Mouse (Mus musculus) gastrocnemius, adult 2 months (tissue): ENCODE results near the gene Lrsam1. TPM values are rescaled to one million over a fixed set of nuclear protein-coding genes. Genes with fewer than 3 reads are reported as not detected.
A peak's percentile ranks its signal among the peaks of the same experiment; 100 is the strongest.

Experiments used
- DNase-seq: peaks from one replicate; pipeline ENCODE4 v3.0.0; 2022
- H3K27ac ChIP-seq: fragments of 200-600 bp; 2 replicates; pipeline ENCODE4 v1.8.1; 2022; ENCODE audit warnings: mild to moderate bottlenecking
- H3K4me3 ChIP-seq: fragments of 200-600 bp; 2 replicates; pipeline ENCODE4 v1.8.1; 2022; ENCODE audit warnings: mild to moderate bottlenecking, moderate library complexity
- CTCF ChIP-seq: fragments of 200-600 bp; IDR thresholded peaks from 2 replicates; pipeline ENCODE4 v1.8.1; 2022; ENCODE audit warnings: antibody characterized with exemption, mild to moderate bottlenecking, moderate library complexity
- intact Hi-C: fragments of 180-260 bp; cut with DNase I; formaldehyde crosslinking; loops from one replicate; pipeline ENCODE4 v1.15.1; 2025
- total RNA-seq, 2 experiments: library from RNA; stranded (reverse); gene quantifications; 2 replicates each; pipeline ENCODE4 v1.2.3; 2021

Lrsam1 gene
- total RNA-seq, 2 experiments from 2014 or later = 9.9 to 14.1 TPM

DNA sequence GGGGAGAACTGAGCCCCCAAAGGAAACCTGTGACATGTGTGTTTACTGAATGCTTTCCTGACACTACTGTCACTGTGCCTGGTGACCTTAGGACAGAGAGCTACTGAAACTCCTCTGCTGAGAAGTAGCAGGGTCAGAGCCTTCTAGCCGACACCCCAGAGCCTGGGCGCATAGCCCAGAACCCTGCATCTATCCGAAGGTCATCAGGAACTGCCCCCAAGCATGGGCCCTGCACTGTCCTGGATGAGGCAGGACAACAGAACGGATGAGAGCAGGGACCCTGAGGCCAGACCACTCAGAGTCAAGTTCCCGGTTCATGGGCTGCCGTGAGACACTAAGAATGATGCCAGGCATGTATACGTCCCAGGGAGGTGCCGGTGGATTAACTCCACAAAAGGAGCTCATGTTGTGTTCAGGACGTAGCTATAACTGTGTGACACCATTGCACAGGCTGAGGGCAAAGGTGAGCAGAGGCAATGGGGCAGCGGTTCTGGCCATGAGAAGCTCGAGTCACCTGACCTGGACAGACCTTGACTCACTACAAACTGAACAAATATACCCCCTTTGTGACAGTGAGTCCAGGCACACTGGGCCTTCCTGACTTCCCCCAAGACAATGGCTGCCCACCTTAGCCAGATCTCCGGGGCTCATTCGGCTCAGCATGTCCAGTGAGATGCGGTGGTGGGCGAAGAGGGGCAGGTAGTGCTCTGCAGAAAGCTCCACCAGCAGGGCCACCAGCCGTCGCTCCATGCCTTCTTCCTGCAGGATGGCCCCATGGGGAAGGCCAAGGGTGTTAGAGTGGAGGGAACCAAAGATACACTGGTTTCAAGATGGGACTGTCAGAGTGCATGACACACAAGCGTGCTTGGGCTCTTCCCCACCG is 32.2 kb downstream of the Lrsam1 start:
- no peak overlapping the region for H3K27ac ChIP-seq
- intact Hi-C loops = loop anchor here (2.0 kb wide), 1 partner anchor 64 kb away; no protein-coding TSS in a partner anchor
- TF ChIP-seq CTCF = no peak
- H3K4me3 ChIP-seq = no peak overlapping the region
- DNase-seq = no peak

DNA sequence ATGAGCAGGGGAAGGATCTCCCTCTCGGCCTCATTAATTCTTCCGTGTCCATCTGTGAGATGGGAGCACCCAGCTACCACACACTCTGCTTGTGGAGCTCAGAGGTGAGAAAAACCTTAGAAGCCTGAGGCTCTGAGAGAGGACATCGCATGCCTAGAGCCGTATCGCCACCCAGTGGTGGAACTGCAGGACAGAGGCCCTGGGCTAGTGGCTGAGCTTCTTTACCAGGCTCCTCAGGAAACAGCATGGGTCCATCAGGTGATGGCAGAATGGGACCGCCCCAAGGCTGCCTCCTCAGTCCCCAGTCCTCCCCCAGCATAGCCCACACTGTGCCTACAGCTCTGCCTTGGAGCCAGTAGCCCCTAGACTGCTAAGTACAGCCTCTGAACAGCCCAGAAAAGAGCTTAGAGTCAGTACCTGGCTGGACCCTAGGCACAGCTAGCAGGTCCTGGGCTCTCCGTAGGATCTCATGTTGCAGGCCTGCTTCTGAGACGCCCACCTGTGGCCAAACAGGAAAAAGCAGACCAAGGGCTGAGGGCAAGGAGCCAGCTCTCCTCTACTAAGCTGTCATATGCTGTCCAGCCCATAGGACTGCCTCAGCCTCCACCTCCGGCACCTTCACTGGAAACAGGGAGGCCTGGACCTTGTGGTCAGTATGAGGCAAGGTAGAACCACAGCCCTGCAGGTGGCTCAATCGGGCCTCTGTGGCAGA is 33.0 kb downstream of the Lrsam1 start:
- no peak overlapping the region for H3K4me3 ChIP-seq
- TF ChIP-seq CTCF = peak; percentile 89
- H3K27ac ChIP-seq = peak overlapping the region; percentile 43; the same call in 1 of the 2 replicates
- DNase-seq = peak; percentile 86
- intact Hi-C loops = loop anchor here (2.0 kb wide), 1 partner anchor 64 kb away; no protein-coding TSS in a partner anchor

DNA sequence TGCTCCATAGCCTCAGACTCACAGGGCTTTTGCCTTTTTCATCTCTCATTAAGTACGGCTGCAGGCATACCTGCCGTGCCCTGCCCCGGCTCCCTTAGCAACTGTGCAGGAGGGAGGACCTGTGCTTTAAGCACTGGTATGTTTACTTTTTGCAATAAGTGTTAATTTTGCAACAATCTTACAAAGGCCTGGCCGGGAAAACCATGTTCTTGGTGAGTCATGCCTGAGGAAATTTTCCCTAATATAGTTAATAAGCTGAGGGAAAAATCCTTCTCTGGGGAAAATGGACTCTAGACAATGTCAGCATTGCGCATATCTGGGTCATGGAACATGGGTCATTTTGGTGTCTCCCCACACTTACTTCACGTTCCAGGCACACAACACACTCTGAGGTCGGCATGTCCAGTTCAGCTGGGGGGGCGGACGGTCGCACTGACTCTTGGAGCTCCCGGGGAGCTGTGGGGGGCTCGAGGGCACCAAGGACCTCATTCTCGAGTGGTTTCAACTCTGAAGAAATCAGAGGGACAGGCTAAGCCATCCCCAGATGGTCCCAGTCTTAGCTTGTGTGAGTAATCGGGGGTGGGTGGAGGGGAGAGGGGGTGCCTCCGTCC is 33.7 kb downstream of the Lrsam1 start:
- TF ChIP-seq CTCF = no peak
- peak overlapping the region; percentile 43; the same call in 1 of the 2 replicates for H3K27ac ChIP-seq
- intact Hi-C loops = loop anchor here (1.0 to 2.0 kb wide), 2 partner anchors 63 to 67 kb away; no protein-coding TSS in a partner anchor
- no peak for DNase-seq
- H3K4me3 ChIP-seq = no peak overlapping the region

DNA sequence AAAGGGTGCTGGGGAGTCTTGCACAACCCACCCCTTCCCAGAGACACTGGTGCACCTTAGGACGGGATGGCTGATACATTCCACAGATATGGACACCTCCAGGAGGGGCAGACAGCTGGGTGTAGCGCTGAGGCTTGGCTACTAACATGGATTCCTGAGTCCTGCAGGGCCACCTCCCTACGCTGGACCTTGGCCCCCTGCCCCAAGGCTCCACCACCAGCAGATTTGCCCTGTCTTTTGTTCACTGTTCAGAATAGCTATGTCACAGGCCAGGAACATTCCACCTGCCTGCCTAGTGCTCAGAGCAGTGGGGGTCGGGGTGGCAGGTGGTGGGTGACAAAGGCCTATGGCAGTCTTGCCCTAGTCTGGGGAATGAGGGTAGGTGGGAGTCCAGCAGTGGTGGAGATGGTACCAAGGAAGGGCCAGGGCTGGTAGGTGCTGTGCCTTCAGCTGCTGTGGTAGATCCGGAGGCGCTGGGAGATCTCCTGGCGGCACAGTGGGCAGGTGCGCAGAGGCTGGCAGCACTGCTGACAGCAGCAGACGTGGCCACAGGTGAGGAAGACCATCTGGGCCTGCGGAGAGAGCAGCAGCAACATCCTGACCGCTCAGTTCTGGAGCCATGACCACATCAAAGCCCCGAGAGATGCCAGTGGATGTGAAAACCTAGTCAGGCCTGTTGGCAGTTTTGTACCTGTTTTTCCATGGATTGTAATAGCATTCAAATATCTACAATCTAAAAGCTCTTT is 34.9 kb downstream of the Lrsam1 start:
- no peak for DNase-seq
- TF ChIP-seq CTCF = no peak
- H3K4me3 ChIP-seq = no peak overlapping the region
- H3K27ac ChIP-seq = no peak overlapping the region
- intact Hi-C loops = loop anchor here (1.0 kb wide), 1 partner anchor 66 kb away; no protein-coding TSS in a partner anchor

DNA sequence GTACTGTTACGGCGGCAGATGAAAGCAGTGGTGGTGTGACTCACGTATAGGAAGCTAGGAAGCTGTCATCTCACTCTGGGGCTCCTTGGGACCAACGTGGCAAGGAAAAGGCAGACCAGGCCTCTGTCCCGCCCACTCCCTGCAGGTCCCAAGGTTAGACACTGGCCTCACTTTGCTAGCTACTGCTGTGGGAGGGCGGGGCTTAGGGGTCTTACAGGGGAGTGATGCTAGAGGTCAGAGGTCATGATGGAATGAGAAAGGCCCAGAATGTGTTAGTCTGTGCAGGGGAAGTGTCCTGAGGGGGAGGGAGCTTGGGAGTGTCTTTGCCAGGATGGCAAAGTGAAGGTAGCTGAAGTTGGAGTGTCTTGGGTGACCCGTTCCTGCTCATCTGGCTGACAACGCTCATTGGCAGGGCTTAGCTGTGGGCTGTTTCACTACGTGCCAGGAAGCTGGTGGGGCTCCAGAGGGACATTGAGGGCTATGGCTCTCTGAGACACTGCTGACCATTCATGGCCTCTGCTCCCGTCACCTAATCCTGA is 37.0 kb downstream of the Lrsam1 start:
- Histone ChIP-seq H3K4me3 (no peak overlapping the region), H3K27ac (no peak overlapping the region)
- intact Hi-C loops = no loop called here
- DNase-seq = no peak
- no peak for TF ChIP-seq CTCF

DNA sequence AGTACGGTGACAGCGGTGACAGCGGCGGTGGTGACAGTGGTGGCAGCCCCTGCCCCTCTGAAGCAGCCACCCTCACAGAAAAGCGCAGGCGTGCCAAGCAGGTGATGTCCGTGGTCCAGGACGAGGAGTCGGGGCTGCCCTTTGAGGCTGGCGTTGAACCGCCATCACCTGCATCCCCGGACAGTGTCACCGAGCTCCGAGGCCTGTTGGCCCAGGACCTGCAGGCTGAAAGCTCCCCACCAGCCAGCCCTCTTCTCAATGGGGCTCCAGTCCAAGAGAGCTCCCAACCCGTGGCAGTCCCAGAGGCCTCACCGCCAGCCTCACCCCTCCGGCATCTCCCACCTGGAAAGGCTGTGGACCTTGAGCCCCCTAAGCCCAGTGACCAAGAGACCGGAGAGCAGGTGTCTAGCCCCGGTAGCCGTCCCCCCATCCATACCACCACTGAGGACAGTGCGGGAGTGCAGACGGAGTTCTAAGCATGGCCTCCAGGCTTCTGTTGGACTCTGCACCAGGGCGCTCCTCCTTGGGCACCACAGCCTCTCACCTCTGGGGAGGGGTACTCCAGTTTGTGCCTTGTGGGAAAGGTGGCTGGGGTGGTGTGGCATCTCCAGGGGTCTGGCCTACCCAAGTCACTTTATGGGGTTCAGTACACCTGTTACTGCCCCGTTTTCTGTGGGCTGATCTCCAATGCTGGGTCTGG is 37.7 kb downstream of the Lrsam1 start:
- no peak overlapping the region for H3K27ac ChIP-seq
- TF ChIP-seq CTCF = no peak
- H3K4me3 ChIP-seq = no peak overlapping the region
- no peak for DNase-seq
- intact Hi-C loops = no loop called here

DNA sequence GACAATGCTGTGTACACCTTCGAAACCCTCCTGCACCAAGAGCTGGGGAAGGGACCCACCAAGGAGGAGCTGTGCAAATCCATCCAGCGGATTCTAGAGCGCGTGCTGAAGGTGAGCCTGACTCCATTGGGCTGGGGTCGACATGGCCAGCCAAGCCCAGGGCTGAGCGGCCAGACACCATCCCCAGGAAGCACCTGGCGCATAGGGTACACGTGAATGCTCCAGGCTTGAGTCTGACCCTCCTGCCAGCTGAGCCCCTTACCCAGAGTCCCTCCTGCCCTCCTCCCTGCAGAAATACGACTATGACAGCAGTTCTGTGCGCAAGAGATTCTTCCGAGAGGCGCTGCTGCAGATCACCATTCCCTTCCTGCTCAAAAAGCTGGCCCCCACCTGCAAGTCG is 38.9 kb downstream of the Lrsam1 start:
- Histone ChIP-seq H3K27ac (no peak overlapping the region), H3K4me3 (no peak overlapping the region)
- DNase-seq = no peak
- no peak for TF ChIP-seq CTCF
- intact Hi-C loops = no loop called here

DNA sequence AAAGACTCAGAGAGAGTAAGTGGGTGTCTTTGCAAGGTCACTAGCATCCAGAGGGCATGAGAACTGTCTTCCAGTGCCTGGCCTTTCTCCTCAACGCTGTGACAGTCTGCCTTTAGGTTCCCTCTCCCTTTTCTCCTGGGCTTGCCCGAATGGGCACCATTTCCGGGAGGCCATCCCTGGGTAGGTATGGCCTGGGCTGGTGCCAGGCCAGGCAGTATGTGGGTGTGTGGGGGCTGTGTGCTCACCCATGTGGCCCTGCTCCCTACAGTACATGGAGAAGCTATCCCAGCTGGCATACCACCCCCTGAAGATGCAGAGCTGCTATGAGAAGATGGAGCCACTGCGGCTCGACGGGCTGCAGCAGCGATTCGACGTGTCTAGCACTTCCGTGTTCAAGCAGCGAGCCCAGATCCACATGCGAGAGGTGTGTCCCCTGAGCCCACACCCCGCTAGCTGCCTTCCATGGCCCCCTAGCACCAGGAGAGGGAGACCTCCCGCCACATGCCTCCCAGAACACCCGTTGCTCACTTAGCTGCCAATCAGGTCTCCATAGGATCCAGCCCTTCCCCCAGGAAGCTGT is 39.5 kb downstream of the Lrsam1 start:
- Histone ChIP-seq H3K4me3 (no peak overlapping the region), H3K27ac (no peak overlapping the region)
- no peak for DNase-seq
- no peak for TF ChIP-seq CTCF
- intact Hi-C loops = no loop called here

DNA sequence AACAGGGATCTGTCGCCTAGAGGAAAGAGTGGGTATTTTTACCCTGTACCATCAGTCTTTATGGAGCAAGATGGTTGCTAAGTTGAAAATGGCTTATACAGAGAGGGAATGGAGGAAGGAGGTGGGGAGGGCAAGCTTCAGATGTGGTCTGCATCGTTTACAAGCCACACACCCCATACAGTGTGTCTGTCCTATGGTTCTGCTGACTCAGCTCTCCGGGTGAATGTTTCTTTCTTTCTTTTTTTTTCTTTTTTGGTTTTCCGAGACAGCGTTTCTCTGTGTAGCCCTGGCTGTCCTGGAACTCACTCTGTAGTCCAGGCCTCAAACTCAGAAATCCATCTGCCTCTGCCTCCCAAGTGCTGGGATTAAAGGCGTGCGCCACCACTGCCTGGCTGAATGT is 40.2 kb downstream of the Lrsam1 start:
- no peak for TF ChIP-seq CTCF
- DNase-seq = no peak
- intact Hi-C loops = no loop called here
- Histone ChIP-seq H3K27ac (no peak overlapping the region), H3K4me3 (no peak overlapping the region)

DNA sequence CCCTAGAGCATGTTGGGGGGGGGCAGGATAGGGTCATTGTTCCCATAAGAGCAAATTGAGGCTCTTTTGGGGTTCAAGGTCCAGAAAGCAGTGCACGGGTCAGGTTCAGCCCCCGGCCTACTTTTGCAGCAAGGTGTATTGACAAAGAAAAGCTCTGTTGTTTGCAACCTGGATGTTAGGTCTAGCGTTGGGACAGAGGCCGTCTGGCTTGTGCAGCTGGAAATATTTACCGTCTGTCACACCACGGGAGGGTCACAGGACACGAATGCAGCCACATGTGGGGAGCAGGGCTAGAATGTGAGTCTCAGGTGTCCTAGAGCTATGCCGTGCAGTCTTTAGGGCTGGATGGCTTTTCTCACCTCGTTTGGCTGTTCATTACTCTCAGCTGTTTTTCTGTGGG is 43.0 kb downstream of the Lrsam1 start:
- no peak overlapping the region for H3K4me3 ChIP-seq
- H3K27ac ChIP-seq = no peak overlapping the region
- intact Hi-C loops = no loop called here
- no peak for DNase-seq
- TF ChIP-seq CTCF = no peak

DNA sequence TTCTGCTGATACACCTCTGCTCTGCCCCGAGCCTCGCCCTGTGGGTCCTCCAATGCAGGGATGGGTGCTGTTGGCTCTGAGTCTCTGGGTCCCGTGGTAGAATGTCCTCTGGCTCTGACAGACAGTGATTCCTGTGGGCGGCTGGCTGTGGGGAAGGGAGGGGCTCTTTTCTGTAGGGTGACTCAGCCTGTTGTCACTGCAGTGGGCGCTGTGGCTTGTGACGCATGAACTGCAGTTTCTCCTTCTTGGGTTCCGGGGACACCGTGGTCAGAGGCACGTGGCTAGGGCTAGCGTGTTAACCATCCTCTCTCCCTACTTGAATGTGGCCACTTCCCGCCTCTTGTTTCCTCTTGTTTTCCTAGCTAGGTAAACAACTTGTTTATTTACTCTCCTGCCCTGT is 43.9 kb downstream of the Lrsam1 start:
- Histone ChIP-seq H3K27ac (peak overlapping the region; percentile 53), H3K4me3 (no peak overlapping the region)
- intact Hi-C loops = no loop called here
- DNase-seq = peak; percentile 51
- TF ChIP-seq CTCF = no peak
